Mouse (Mus musculus): ENCODE measurements around the gene Neu3.
"Not testable (repeated sequence)": the region's sequence is repeated elsewhere in the genome, so short reads cannot be mapped to it uniquely, and the experiment has no call there.

Neu3 gene

DNA sequence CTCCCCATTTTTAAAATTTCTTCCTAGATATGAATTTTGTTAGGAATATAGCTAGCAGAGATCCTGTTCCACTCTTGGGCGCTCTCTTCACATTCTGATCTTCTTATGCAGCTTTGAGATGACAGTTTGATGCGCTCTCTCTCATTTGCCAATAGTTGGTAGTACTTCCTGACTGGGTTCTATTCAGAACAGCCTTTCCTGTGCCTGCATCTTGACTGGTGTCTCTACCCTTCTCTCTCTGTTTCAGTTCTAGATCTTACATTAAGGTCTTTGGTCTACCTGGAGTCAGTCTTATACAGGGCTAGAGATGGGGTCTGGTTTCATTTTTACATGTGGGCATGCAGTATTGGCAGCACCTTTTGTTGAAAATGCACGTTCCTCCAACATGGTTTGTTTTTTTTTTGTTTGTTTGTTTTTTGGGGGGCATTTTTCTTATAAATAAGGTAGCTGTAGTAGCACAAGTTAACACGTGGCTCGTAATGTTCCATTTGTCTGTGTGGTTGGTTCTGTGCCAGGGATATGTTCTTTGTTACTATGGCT is 6.2 kb upstream of the Neu3 start:
- DNase-seq (ENCODE audit: low spot score in 2 of 2): no peak

DNA sequence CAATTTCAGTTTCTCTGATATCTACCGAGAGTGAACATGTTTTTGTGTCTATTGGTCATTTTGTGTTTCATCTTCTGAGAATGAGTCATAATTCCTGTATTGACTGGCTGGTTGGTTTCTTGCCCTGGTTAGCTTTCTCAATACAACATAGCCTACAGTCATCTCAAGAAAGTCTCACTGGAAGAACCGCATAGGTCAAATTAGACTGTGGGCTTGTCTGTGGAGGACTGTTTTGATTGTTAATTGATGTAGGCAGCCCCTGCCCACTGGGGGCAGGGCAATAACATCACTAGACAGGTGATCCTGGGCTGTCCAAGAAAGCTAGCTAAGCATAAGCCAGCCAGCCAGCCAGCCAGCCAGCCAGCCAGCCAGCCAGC is 5.6 kb upstream of the Neu3 start:
- no peak for DNase-seq (ENCODE audit: low spot score in 2 of 2)

DNA sequence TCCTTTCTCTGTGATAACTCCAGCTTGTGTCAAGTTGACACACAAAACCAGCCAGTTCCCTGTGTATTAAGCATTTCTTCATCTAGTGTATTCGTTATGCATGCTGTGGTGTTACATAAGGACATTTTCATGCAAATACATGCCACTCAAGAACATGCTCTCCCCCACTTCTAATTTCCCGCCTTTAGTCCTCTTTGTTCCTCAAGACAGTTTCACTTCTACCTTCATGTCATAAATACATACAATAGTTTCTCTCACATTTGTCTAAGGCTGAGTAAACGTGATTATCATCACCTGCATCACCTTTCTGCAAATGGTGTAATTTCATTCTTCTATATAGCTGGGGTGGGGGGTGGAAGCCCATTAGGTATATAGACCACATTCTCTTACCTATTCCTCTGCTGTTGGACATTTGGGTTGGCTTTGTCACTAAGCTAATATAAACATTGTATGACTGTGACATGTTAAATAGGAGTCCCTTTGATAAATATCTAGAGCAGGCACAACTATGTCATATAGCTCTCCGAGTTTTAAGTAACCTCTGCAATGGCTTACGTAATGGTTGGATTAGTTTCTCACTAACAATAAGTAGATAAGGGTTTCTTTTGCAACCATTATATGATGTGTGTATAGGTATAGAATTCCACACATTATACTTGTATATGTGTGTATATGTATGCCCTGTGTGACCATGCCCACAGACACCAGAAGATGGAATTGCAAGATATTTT is 5.1 kb upstream of the Neu3 start:
- DNase-seq (ENCODE audit: low spot score in 2 of 2): no peak

DNA sequence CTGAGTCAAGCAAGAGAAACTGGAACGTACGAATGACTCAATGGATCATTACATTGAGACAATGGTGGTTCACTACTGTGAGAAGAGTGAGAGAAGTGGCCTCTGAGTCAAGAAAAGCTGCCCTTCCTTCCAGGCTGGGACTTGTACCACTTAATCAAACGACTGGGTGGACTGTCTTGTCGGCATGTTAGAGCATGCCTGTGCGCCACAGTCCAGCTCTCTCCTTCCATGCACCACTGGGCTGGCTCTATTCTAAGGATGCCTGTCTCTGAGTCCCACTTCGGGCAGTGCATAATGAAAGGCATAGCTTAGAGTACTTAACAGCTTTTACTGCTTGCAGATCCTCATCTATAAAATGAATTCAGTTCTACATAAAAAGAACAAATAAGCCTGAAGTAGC is 2.1 kb downstream of the Neu3 start:
- DNase-seq (ENCODE audit: low spot score in 2 of 2): no peak

DNA sequence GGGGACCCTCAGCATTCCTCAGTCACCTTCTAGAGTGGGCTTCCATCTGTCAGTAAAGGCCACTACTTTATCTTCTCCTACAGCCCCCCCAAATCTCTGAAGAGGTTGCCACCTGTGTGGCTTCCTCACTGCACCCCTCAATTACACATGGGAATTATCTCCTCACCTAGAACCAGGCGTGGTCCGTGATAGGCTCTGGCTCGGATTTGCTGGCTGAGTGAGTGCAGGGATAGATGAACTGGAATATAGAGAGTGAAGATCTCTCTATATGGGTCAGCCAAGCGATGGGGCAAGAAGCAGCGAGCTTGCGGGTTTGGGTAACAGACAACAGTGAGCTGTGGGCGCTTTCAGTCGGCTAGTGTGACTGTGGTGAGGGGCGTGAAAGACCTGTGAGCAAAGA is 2.7 kb downstream of the Neu3 start:
- DNase-seq (ENCODE audit: low spot score in 2 of 2): no peak

DNA sequence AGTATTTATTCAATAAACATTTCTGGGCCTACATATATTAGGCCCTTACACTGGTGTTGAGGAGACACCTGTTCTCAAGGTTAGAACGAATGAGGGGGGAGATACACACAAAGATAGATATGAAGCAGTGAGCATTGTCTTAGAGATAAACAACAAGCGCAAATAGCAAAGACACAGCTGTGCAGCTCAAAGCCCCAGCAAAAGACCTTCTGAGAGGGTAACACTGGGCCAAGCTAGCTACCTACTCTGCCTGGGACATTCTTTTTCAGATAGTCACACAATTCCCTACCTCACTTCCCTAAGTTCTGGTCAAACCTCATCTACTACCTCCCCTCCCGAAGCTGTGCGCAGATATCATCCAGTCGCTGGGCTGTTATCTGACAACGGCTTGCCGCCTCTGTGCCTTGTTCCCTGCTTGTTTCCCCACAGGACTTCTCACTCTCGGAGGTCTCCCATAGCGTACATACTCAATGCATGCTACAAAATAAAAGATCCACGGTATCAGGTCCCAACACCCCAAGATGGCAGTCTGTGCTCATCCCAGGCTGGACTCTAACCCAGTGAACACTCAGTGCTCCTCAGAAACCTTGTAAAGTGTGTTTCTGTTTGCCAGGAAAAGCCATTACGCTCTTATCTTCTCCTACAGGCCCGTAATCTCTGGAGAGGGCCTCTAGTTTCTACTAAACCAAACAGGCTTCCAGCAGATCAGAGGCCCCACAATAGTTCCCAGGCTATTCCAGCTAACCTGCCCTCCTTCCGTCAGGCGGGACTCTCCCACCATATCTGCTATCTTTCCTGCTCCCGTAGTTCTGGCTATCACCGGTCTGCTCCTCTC is 3.4 kb downstream of the Neu3 start:
- DNase-seq (ENCODE audit: low spot score in 2 of 2): no peak

DNA sequence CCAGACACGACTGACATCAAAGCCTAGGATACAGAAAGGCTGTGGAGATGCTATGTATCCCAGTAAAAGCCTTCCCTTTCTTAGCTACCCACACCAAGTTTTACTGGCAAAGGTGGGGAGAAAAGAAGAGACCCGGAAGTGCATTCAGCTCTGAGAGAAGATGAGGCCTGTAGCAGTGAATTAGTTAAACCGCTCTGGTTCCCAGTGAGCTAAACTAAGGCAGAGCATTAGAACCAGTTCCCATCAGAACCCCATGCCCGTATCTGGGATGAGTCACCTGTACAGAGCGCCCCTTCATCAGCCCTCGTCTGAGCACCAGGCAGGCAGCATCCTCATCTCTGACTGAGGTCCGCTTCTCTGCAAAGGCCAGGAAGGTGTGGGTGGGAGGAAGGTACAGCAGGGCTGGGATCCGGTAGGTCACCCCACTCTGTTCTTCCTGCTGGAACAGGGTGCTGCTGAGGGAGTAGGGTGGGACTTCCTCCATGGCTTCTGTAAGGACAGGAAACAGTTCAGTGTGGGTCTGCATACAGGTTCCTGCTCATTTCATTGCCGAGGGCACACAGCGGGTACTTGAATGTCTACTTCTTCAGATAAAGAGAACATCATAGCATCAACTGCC is 5.1 kb downstream of the Neu3 start:
- no peak for DNase-seq (ENCODE audit: low spot score in 2 of 2)

DNA sequence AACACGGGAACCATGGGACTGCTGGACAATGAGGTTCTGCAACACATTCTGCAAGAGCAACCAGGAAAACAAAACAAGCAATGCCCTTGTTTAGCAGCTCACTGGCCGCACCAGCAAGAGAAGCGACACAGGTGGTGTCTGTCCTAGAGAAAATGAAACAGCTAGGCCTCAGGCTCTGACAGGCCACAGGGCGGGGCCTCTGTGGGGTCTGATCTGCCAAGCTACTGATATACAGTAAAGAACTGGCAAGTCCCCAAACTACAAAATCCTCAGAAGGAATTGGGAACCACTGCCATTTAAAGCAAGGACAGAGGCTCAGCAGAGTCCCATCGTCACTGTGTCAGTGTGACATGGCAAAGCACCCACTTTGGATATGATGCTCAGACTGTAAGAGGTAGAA is 5.8 kb downstream of the Neu3 start:
- DNase-seq (ENCODE audit: low spot score in 2 of 2): no peak

DNA sequence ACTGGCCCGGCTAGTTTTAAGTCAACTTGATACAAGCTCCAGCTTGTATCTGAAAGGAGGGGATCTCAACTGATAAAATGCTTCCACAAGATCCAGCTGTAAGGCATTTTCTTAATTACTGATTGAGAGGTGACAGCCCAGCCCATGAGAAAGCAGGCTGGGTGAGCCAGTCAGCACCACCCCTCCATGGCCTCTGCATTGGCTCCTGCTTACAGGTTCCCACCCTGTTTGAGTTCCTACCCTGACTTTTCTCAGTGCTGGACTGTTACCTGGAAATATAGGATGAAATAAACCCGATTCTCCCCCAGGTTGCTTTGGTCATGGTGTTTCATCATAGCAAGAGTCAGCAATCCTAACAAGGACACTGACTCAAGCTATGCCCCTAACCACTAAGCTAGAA is 6.3 kb downstream of the Neu3 start:
- no peak for DNase-seq (ENCODE audit: low spot score in 2 of 2)

DNA sequence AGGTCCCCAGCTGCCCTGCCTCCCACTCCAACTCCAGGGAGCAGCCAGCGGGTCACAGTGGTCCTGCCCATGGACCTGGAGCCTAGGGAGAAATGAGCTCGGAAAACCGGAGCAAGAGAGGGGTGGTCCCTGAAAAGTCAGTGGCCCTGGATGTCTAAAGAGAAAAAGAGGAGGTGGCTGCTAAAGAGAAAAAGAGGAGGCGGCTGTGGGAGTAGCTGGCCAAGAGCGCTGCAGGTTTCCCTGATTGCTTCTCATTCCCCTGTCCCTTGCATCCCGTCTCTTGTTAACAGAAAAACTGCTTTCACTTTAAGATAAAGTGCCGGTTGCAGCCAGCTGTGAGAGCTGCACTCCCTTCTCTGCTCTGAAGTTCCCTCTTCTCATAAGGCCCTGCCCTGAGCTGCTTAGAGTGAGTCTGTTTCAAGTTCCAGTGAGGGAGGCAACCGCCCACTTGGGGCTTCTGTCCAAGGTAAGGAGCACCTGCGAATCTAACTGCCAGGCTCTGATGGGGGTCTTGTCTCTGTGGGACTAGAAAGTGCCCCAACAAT is 10.0 kb downstream of the Neu3 start:
- not testable (repeated sequence) for DNase-seq (ENCODE audit: low spot score in 2 of 2)

DNA sequence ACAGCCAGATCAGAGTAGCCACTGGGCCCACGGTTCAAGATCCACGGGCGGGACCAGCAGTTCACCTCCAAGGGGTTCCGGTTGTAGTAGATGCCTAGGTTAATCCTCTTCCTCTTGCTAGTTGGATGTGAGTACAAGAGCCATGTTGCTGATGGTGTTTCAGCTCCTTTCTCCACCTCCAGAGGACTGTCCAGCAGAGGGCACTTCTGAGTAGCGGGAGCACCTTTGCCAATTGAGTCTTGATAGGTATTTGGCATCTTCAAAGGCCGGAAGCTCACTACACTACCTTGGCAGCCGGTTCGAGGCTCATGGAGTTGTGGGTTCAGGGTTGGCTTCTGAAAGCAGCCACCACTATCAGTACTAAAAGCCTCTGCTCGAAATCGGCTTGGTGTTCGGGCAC is 14.8 kb downstream of the Neu3 start:
- peak in 1 of 2 experiments; percentile 19 for DNase-seq (ENCODE audit: low spot score in 2 of 2)

DNA sequence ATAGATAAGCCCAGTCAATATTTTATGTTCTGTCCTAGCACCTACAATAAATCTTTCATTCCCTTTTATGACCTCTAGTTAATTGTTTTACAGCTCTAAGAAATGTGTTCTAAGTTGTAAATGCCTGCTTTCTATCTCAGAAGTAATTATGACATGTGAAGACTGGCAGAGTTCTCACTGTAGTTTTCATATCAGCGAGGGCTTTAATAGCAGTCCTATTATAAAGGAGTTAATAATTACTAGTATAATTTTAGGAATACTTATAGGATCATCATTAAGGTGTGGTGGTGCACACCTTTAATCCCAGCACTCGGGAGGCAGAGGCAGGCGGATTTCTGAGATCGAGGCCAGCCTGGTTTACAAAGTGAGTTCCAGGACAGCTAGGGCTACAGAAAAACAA is 16.6 kb downstream of the Neu3 start:
- DNase-seq (ENCODE audit: low spot score in 2 of 2): no peak

DNA sequence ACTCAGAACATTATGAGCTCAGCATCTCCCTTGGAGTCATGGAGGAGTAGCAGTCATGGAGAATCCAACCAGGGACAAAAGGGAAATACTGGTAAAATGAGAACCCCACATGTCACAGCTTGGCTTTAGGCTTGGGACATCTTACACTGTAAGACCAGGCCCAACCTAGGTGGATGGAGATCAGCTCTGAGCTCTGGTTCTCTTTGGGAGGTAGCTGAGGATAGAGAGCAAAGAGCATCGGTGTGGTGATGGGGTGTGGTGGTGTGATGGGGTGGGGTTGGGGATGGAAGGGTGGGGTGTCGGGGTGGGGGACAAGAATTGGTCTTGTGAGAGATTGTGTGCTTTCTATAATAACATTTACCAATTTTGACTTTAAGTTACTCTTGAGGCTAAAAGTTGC is 17.4 kb downstream of the Neu3 start:
- no peak for DNase-seq (ENCODE audit: low spot score in 2 of 2)

DNA sequence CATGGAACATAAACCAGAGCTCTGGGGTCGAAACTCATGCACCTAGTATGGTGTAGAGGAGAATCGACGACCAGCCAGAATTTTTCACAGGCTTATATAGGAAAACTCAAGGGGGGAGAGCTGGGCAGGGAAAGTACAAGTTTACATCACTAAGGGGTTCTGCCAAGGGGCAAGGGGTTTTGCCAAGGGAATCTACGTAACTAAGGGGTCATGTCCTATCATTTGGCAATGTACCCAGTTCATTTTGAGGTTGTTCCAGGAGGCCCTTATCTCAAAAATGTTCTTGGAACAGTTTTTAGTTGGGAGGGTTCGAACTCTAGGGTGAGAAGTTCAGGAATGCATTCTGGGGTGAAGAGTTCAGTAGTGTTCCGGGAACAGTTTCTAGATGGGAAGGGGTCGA is 21.2 kb downstream of the Neu3 start:
- not testable (repeated sequence) for DNase-seq (ENCODE audit: low spot score in 2 of 2)

DNA sequence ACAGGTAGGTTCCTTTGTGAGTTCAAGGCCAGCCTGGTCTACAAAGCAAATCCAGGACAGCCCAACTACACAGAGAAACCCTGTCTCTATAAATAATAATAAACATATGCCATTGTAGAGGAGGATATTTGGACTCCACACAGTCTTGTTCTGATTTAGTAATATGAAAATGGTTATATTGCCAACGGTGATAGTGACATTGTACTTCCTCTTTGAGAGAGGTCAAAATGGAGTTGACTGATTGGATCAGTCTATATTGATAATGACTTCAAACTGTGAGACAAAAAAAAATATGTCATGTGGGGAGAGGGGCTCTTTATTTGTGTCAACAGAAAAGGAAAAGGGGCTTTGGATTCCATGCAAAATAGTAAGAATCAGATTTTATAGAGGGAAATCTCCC is 22.9 kb downstream of the Neu3 start:
- no peak for DNase-seq (ENCODE audit: low spot score in 2 of 2)

DNA sequence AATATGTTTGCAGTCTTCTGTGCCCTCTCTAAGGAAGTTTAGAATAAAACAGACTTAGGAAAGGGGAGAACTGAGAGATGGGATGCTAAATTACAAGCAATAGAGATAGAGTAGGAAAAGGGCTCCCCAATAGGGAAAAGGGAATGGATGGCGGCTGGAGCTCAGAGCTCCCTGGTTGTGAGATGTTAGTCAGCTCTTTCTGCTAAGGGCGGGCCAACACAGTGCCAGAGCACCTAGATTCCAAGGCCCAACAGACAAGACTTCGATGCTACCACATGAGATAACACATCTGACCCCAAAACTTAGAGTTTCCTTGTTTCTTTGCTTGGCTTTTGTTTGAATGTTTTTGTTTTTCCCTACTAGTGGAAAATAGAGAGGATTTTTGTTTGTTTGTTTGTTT is 24.2 kb downstream of the Neu3 start:
- DNase-seq (ENCODE audit: low spot score in 2 of 2): not testable (repeated sequence)

DNA sequence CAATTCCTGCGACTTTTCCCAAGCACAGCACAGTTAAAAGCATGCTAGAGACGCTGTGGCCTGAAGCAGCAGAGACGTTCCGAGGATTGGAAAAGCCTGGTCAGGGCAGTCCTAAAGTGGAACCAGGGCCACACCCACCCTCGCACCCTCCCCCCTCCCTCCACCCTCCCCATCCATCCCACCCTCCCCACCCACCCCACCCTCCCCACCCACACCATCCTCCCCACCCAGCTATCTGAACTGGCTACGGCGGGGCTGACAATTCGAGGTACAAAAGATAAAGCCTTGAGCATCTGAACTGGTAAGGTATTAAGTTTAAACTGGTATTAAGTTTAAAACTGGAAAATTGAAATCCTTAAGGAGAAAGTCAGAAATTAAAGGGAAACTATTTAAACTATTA is 24.7 kb downstream of the Neu3 start:
- DNase-seq (ENCODE audit: low spot score in 2 of 2): no peak

DNA sequence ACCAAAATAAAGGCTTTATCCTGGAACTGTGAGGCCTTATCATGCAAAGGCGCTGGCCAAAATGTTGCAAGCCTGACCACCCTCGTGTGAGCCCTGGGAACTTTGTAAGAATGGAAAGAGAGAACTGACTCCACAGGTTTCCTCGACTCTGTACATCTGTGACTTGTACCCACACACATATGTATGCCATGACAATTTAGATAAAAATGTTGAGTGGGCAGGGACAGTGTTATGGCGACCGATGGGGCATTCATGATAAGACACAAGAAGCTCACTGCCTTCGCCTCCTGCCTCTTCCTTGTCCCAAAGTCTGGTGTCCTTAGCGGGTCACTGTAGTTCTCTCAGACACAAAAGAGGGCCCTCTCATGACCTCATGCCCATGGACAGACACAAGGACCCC is 29.1 kb downstream of the Neu3 start:
- no peak for DNase-seq (ENCODE audit: low spot score in 2 of 2)

DNA sequence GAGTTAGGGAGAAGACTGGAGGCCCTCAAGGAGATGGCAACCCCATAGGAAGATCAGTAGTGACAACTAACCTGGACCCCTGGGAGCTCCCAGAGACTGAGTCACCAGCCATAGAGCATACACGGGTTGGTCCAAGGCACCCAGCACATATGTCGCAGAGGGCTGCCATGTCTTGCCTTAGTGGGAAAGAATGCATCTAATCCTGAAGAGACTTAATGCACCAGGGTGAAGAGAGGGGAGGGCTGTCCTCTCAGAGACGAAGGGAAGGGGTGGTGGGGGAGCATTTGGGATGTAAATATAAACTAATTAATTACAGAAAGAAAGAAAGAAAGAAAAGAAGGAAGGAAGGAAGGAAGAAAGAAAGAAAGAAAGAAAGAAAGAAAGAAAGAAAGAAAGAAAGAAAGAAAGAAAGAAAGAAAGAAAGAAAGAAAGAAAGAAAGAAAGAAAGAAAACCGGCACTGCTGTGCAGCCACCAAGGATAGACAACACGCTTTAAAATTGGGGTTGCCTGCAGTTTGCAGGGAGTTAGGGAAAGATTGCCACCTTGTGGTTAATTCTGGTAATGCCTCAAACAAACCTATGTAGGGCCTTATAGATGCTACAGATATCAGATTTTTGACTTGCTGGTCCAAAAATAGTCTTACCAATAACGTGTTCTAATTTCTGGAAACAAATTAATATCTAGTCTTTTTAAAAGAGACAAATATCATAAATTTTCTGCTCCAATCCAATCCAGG is 30.1 kb downstream of the Neu3 start:
- DNase-seq (ENCODE audit: low spot score in 2 of 2): peak in 1 of 2 experiments; percentile 75

DNA sequence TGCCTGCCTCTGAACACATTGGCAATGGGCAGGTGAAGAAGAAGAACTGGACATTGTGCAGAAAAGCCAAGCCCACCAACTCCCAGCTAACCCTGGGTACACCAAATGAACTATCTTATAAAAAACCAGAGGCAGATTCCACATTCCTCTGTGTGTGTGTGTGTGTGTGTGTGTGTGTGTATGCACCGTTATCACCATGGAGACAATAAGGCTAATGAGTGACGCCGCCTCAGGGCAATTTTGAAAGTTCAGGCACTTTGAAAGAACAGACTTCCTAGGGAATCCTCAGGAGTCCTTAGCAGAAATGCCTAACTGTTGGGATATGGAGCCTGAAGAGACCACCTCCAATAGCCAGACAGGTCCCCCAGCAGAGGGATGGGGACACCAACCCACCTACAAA is 31.0 kb downstream of the Neu3 start:
- no peak for DNase-seq (ENCODE audit: low spot score in 2 of 2)

DNA sequence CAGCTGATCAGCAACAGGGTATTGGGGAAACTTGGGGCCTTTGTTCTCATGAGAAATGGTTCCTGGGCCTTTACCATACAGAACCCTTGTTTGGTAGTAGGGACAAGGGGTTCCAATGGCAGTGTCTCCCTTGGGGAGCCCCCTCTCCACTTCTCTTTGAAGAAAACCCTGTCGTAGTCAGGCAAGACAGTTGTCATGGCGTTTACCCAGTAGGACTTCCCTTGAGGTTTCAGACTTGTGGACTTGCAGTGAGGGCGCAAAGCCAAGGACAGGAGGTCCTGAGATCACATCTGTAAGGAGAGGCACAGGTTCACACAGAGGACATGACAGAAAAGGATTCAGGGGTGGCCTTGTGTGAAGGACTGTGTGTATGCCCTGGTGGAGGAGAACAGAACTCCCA is 31.7 kb downstream of the Neu3 start:
- DNase-seq (ENCODE audit: low spot score in 2 of 2): no peak

All from cerebellum, postnatal 4 days (tissue).